Mouse (Mus musculus) forebrain, embryonic 12.5 days (tissue): ENCODE data around the gene Ccnd3. TPM values are rescaled to one million over a fixed set of nuclear protein-coding genes. Genes with fewer than 3 reads are reported as not detected.

Experiments used
- ATAC-seq: fragments of 200-750 bp; cut with Nextera tagmentation; 2 replicates; pipeline ENCODE4 v1.8.0; 2017; ENCODE audit warnings: moderate TSS enrichment; ENCODE audit not compliant: low FRiP score
- H3K27ac ChIP-seq: fragments of 300-500 bp; sonication (generic); 2 replicates; pipeline ENCODE4 v1.5.1; 2016; ENCODE audit warnings: mild to moderate bottlenecking
- H3K27me3 ChIP-seq: fragments of 300-500 bp; sonication (generic); 2 replicates; pipeline ENCODE4 v1.6.1; 2016; ENCODE audit warnings: mild to moderate bottlenecking
- H3K36me3 ChIP-seq: fragments of 300-500 bp; sonication (generic); replicated peaks from 2 replicates; pipeline ENCODE4 v1.6.1; 2016; ENCODE audit warnings: mild to moderate bottlenecking
- H3K4me1 ChIP-seq: fragments of 300-500 bp; sonication (generic); 2 replicates; pipeline ENCODE4 v1.6.1; 2016
- H3K4me2 ChIP-seq: fragments of 300-500 bp; sonication (generic); 2 replicates; pipeline ENCODE4 v1.6.1; 2016; ENCODE audit warnings: mild to moderate bottlenecking, moderate library complexity
- H3K4me3 ChIP-seq: fragments of 300-500 bp; sonication (generic); replicated peaks from 2 replicates; pipeline ENCODE4 v1.5.1; 2016; ENCODE audit warnings: mild to moderate bottlenecking
- H3K9ac ChIP-seq: fragments of 300-500 bp; sonication (generic); 2 replicates; pipeline ENCODE4 v1.6.1; 2016; ENCODE audit warnings: mild to moderate bottlenecking
- H3K9me3 ChIP-seq: fragments of 300-500 bp; sonication (generic); 2 replicates; pipeline ENCODE4 v1.6.1; 2016
- WGBS: fragments of 180-500 bp; shearing (Covaris S2); methylation state at CpG from one replicate; pipeline ENCODE4 v1.1.7; 2016; 5-methylcytosine and 5-hydroxymethylcytosine counted together
- polyA plus RNA-seq: library from polyadenylated mRNA; unstranded; fragments of >200 nt; fragmentation: Nextera tagmentation; extraction: Ambion mirVana; gene quantifications from 2 replicates; pipeline ENCODE4 v1.2.1, GENCODE M21; 2016

Ccnd3 gene
- polyA plus RNA-seq, 1 experiment from 2014 or later, result 137 TPM

DNA sequence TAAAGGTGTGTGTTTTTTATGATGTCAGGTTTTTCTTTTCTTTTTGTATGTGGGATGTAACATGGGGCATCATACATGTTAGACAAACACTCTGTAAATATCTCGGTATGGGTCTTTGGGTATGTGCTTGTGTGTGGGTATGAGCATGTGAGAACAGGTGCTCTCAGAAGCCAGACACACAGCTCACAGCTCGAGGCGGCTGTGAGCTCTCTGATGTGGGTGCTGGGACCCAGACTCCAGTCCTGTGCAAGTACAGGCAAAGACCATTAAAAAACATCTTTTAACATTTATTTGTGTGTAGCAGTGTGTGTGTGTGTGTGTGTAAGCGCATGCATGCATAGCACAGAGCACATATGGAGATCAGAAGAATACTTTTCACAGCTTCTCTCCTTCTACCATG lies 34.3 kb downstream of the Ccnd3 start:
- H3K9me3 ChIP-seq, result no peaks in the 10 kb centered on the region
- H3K4me2 ChIP-seq, result no peak overlapping the region
- no peaks in the 10 kb centered on the region for H3K36me3 ChIP-seq
- H3K4me1 ChIP-seq, result no peaks in the 10 kb centered on the region
- H3K4me3 ChIP-seq, result no peak overlapping the region
- no peaks in the 10 kb centered on the region for H3K27me3 ChIP-seq
- no peak for ATAC-seq
- no peak overlapping the region for H3K9ac ChIP-seq
- H3K27ac ChIP-seq, result no peak overlapping the region
- 87% methylated on average over 4 of the region's 4 CpGs for WGBS

DNA sequence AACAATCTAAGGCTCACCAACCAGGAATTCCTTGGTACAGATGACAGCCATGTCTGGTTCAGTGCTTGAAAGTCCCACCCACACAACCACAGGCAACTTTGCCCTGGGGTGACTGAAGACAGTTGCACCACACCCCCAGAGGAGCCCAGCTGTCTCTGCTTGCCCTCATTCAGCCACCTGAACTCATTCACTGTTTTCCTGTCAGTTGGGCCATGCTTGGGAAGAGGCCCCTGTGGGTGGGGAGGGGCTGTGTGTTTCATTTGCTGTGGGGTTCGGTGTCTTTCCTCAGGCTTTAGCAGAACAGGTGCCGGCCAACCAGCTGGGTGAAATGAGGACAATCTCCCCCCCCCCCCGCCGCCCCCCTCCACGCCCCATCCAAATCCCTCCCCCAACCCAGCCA lies 37.2 kb downstream of the Ccnd3 start:
- Histone ChIP-seq H3K4me1 (no peaks in the 10 kb centered on the region), H3K27ac (no peak overlapping the region), H3K4me3 (no peak overlapping the region), H3K27me3 (no peaks in the 10 kb centered on the region), H3K36me3 (no peaks in the 10 kb centered on the region), H3K9me3 (no peaks in the 10 kb centered on the region), H3K9ac (no peak overlapping the region), H3K4me2 (no peak overlapping the region)
- WGBS, result 71% methylated on average over 4 of the region's 5 CpGs
- no peak for ATAC-seq

GRCm38 (mm10) chr17:47543051-47543650 lies 38.3 kb downstream of the Ccnd3 start:
- WGBS, result 85% methylated on average over 7 of the region's 7 CpGs
- H3K4me2 ChIP-seq, result no peak overlapping the region
- no peak overlapping the region for H3K4me3 ChIP-seq
- no peaks in the 10 kb centered on the region for H3K27me3 ChIP-seq
- H3K27ac ChIP-seq, result no peak overlapping the region
- no peak for ATAC-seq
- no peak overlapping the region for H3K9ac ChIP-seq
- H3K9me3 ChIP-seq, result no peaks in the 10 kb centered on the region
- no peaks in the 10 kb centered on the region for H3K4me1 ChIP-seq
- no peaks in the 10 kb centered on the region for H3K36me3 ChIP-seq

DNA sequence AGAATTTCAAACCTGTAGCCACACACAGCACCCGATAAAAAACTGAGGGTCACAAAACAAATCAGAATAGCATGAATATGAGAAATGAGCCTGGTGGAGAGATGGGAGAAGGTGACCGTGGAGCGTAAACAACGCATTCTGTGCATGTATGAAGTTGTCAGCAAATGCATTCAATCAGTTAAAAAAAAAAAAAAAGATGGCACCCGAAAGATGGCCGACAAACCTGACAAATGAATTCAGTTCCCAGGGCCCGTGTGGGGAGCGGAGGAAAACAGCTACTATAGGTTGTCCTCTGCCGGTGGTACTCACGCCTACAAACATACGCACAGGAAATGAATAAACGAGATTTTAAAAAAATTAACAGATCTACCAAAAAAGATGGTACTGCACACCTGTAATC lies 40.3 kb downstream of the Ccnd3 start:
- Histone ChIP-seq H3K4me1 (no peaks in the 10 kb centered on the region), H3K36me3 (no peaks in the 10 kb centered on the region), H3K27ac (no peak overlapping the region), H3K4me3 (no peak overlapping the region), H3K9me3 (no peaks in the 10 kb centered on the region), H3K4me2 (no peak overlapping the region), H3K27me3 (no peaks in the 10 kb centered on the region), H3K9ac (no peak overlapping the region)
- no peak for ATAC-seq
- WGBS, result 94% methylated on average over 12 of the region's 12 CpGs

DNA sequence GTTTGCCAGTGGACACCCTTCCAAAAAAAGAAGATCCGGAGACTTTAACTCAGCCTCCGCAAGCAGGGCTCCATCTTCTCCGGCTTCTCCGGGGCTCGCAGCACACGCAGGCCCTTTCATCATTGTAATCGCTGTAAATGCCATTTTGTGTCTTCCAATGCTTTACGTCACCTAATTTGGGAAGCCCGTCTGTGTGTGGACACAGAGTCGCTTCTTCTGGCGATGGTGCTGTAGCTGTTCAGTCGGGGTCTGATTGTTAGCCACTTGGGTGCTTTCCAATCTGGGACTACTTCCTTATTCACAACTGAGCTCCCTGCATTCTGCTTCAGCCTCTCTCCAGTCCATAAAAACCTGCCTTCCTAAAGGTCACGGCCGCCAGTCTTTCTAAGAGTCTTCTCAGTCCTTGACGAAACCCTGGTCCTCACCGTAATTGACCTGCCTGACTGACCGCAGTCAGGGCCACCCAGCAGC lies 41.0 kb downstream of the Ccnd3 start:
- ATAC-seq, result no peak
- H3K27ac ChIP-seq, result no peak overlapping the region
- H3K9me3 ChIP-seq, result no peaks in the 10 kb centered on the region
- H3K4me1 ChIP-seq, result no peaks in the 10 kb centered on the region
- H3K4me3 ChIP-seq, result no peak overlapping the region
- no peak overlapping the region for H3K4me2 ChIP-seq
- no peak overlapping the region for H3K9ac ChIP-seq
- H3K27me3 ChIP-seq, result no peaks in the 10 kb centered on the region
- no peaks in the 10 kb centered on the region for H3K36me3 ChIP-seq
- 88% methylated on average over 17 of the region's 17 CpGs for WGBS

GRCm38 (mm10) chr17:47551049-47551448 lies 46.2 kb downstream of the Ccnd3 start:
- Histone ChIP-seq H3K36me3 (no peaks in the 10 kb centered on the region), H3K4me1 (no peaks in the 10 kb centered on the region), H3K27ac (no peak overlapping the region), H3K9me3 (no peaks in the 10 kb centered on the region), H3K4me2 (no peak overlapping the region), H3K27me3 (no peaks in the 10 kb centered on the region), H3K9ac (no peak overlapping the region), H3K4me3 (no peak overlapping the region)
- WGBS, result 68% methylated on average over 7 of the region's 7 CpGs
- no peak for ATAC-seq

GRCm38 (mm10) chr17:47552994-47553393 lies 48.1 kb downstream of the Ccnd3 start:
- Histone ChIP-seq H3K4me2 (no peak overlapping the region), H3K27me3 (no peaks in the 10 kb centered on the region), H3K4me3 (no peak overlapping the region), H3K9me3 (no peaks in the 10 kb centered on the region), H3K4me1 (no peaks in the 10 kb centered on the region), H3K9ac (no peak overlapping the region), H3K27ac (no peak overlapping the region), H3K36me3 (no peaks in the 10 kb centered on the region)
- ATAC-seq, result no peak

DNA sequence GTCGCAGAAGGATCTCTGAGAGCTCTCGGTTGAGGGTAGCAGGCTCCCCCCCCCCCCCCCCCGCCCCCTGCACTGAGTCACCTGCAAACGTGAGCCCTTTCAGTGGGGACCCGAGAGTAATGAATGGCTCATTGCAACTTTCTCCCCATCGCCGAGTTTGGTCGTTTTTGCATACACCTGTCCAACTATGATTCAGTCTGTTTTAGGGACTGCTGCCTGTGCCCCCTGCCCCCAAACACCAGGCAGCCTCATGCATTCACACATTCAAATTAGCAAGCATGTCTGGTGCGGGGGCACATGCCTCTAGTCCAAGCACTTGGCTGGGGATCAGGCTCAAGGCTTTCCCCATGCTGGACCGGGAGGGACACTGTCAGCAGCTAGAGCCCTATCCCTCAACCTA lies 49.8 kb downstream of the Ccnd3 start:
- Histone ChIP-seq H3K4me2 (no peak overlapping the region), H3K4me3 (no peak overlapping the region), H3K27ac (no peak overlapping the region), H3K4me1 (no peaks in the 10 kb centered on the region), H3K9ac (no peak overlapping the region), H3K9me3 (no peaks in the 10 kb centered on the region), H3K27me3 (no peaks in the 10 kb centered on the region), H3K36me3 (no peaks in the 10 kb centered on the region)
- 74% methylated on average over 10 of the region's 10 CpGs for WGBS
- no peak for ATAC-seq

DNA sequence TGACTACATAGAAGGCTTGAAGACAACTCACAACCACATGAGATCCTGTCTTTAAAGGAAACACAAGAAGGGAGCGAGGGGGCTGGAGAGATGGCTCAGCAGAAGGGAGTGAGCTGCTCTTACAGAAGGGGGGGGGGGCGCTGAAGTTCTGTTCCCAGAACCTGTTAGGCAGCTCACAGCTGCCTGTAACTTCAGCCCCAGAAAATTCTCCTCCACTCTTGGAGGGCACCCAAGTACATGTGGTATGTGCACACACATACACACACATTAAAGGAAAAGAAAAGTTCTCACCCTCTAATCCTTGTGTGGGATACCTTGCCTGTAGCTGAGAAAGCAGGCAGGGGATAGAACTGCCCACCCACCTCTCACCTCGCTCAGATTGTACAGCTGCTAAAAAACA lies 52.3 kb downstream of the Ccnd3 start:
- WGBS, result 65% methylated on average over 3 of the region's 3 CpGs
- H3K27me3 ChIP-seq, result no peaks in the 10 kb centered on the region
- no peak overlapping the region for H3K4me3 ChIP-seq
- no peaks in the 10 kb centered on the region for H3K9me3 ChIP-seq
- no peak overlapping the region for H3K9ac ChIP-seq
- H3K36me3 ChIP-seq, result no peaks in the 10 kb centered on the region
- H3K4me1 ChIP-seq, result no peaks in the 10 kb centered on the region
- H3K4me2 ChIP-seq, result no peak overlapping the region
- H3K27ac ChIP-seq, result no peak overlapping the region
- ATAC-seq, result no peak

DNA sequence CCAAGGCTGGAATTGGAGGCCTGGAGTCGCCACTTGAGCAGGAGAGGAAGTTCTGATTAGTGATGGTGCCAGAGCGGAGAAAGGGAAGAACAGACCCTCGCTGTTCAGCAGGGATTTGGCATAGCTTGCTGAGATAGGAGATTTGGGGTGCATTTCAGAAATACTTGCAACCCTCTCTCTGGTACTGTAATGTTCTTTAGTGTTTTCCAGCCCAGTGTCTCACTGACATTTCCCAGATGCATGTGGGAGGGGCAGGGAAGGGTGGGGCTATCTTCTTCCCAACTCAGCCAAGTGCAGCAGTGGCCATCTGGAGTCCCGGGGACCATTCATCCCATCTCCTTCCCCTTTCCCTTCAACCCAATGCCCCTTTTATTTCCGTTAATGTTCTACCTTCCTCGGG lies 54.9 kb downstream of the Ccnd3 start:
- Histone ChIP-seq H3K27ac (no peak overlapping the region), H3K4me2 (no peak overlapping the region), H3K27me3 (no peaks in the 10 kb centered on the region), H3K9ac (no peak overlapping the region), H3K4me1 (no peaks in the 10 kb centered on the region), H3K9me3 (no peaks in the 10 kb centered on the region), H3K4me3 (no peak overlapping the region), H3K36me3 (no peaks in the 10 kb centered on the region)
- WGBS, result 72% methylated on average over 6 of the region's 6 CpGs
- no peak for ATAC-seq

GRCm38 (mm10) chr17:47562875-47563274 lies 58.0 kb downstream of the Ccnd3 start:
- Histone ChIP-seq H3K9me3 (no peaks in the 10 kb centered on the region), H3K4me1 (peaks cover 10% of the 10 kb centered on the region), H3K9ac (no peak overlapping the region), H3K36me3 (no peaks in the 10 kb centered on the region), H3K27me3 (no peaks in the 10 kb centered on the region), H3K4me3 (no peak overlapping the region), H3K4me2 (no peak overlapping the region), H3K27ac (no peak overlapping the region)
- 81% methylated on average over 6 of the region's 6 CpGs for WGBS
- no peak for ATAC-seq

DNA sequence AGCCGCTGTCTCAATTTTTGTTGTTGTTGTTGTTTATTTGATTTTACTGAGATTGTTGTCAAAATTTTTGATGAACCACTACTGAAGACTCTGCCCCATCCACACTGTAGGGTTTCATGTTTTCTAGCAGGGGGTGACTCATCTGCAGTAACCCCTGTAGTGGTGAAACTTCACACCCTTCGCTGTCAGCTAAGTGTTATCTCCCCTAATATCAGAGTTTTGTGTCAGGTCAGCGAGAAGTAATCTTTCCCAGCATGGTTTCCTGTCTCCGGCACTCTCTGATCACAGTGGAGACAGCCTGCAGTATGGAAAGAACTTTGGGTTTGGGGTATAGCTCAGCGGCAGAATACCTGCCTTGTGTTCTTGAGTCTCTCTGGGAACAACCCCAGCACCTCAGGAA lies 59.8 kb downstream of the Ccnd3 start:
- no peak for ATAC-seq
- H3K4me1 ChIP-seq, result peaks cover 10% of the 10 kb centered on the region
- no peaks in the 10 kb centered on the region for H3K9me3 ChIP-seq
- H3K4me3 ChIP-seq, result no peak overlapping the region
- no peak overlapping the region for H3K27ac ChIP-seq
- no peaks in the 10 kb centered on the region for H3K36me3 ChIP-seq
- WGBS, result 86% methylated on average over 5 of the region's 5 CpGs
- no peaks in the 10 kb centered on the region for H3K27me3 ChIP-seq
- no peak overlapping the region for H3K4me2 ChIP-seq
- no peak overlapping the region for H3K9ac ChIP-seq

- Histone ChIP-seq H3K27ac (no peak overlapping the region), H3K4me1 (peaks cover 10% of the 10 kb centered on the region), H3K4me3 (no peak overlapping the region), H3K36me3 (no peaks in the 10 kb centered on the region), H3K27me3 (no peaks in the 10 kb centered on the region), H3K9me3 (no peaks in the 10 kb centered on the region), H3K4me2 (no peak overlapping the region), H3K9ac (no peak overlapping the region)
- peak; percentile 65; the same call in 1 of the 2 replicates for ATAC-seq
- 12% methylated on average over 2 of the region's 2 CpGs for WGBS
These were observed 61.3 kb downstream of the Ccnd3 start for GRCm38 (mm10) chr17:47566133-47566532.
